Mouse (Mus musculus): ENCODE results near the gene Brd2.

Brd2 gene

GRCm38 (mm10) chr17:34110309-34110708 is 12.1 kb downstream of the Brd2 start:
- no peak for DNase-seq

DNA sequence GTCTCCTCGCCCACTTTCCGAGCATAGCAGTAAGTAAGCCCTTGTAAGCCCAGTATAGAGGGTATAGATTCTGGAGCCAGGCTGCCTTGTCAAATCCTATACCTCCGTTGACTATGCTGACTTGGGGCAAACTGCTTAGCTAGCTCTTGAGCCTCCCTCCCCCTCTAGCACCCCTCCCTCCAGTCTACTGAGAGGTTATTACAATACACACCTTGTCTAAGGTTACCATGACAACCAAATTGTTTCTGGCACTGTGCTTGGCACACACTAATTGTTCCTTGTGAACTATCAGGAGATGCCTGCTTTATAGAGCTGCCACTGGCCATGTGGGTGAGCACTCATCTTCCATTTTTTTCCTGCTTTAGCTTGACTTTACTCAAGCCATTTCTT is 12.6 kb downstream of the Brd2 start:
- DNase-seq: no peak

DNA sequence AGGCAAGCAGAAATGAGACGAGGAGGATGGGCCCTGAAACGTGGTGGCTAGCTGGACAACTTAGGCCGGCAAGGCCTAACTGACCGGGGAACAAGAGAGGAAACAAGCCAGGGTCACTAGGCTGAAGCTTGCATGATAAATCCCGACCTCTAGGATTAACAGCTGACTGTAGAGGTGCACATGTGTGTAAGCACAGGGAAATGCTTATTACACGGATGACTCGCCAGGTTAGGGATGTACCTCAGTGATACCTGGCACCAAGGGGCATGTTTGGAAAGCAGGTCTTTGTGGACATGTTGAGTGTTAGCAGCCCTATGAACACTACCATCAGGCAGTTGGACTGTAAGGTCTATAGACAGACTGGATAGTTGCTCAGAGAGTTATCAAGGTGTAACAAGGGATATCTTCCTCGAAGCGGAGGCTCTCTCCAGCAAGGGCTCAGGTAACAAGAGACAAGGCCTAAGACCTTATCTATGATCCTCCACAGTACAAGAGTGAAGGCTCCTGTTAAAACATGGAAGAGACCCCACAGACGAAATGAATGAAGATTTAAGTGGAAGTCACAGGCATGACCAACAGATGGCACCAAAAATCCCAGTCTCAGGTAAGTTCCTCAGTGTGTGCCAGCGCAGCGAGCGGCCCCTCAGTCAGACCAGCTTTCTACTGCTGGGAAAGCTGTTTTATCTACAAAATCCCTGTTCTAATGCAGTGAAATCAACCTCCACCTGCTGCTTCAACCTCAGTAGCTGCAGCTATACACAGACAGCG is 13.2 kb downstream of the Brd2 start:
- peak in 1 of 2 experiments; percentile 54 for DNase-seq

GRCm38 (mm10) chr17:34108460-34108859 is 14.0 kb downstream of the Brd2 start:
- no peak for DNase-seq

GRCm38 (mm10) chr17:34107109-34107867 is 15.1 kb downstream of the Brd2 start:
- DNase-seq: no peak

DNA sequence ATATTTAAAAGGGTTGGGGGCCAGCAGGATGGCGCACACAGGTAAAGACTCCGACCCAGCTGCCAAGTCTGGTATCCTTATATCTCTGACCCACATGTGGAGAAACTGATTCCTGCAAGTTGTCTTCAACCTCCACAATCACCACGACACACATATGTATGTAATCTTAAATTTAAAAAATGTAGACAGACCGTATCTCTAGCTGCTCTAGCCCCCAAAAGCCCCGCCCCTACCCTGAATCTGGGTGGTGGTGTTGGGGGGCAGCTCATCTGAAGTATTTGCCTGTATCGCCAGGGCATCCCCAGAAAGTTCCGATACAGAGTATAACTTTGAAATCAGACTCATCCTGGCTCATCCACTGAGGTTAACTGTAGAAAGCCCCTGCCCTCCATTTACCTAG is 15.9 kb downstream of the Brd2 start:
- no peak for DNase-seq

GRCm38 (mm10) chr17:34104804-34105203 is 17.6 kb downstream of the Brd2 start:
- DNase-seq: no peak

DNA sequence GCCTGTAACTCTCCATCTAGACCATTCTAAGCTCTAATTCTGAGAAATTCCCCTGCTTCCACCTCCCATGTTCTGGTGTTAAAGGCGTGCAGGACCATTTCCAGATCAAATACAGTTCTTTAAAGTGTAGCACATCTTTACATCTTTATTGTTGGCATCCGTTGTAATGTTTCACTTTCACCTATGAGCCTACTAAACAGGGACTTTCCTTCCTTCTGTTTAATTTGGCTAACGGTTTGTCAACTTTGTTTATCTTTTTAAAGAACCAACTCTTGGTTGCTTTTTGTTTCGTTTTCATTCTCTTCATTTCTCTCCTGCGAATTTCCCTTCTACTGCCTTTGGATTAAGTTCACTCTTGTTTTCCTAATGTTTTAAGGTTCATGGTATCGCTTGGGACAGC is 19.6 kb downstream of the Brd2 start:
- DNase-seq: no peak

DNA sequence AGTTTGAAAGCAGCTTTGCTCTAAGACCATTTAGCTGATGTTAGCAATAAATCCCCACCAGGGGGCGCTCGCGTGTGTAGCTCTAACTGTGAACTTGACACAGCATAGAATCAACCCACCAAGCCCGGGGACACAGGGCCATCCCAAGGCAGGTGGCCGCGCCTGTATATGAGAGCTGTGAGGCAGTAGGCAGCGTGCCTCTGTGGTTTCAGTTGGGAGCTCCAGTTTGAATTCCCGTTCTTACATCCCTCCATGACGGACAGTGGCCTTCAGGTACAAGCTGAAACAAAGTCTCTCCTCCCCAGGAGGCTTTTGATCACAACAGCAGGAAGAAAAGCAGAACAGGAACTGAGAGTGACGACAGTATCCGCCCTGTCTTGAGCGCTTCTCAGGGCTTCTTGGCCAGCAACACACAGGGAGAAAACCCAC is 20.8 kb downstream of the Brd2 start:
- DNase-seq: peak; percentile 92 to 96

- no peak for DNase-seq
Measured at GRCm38 (mm10) chr17:34101185-34101584, 21.2 kb downstream of the Brd2 start.

DNA sequence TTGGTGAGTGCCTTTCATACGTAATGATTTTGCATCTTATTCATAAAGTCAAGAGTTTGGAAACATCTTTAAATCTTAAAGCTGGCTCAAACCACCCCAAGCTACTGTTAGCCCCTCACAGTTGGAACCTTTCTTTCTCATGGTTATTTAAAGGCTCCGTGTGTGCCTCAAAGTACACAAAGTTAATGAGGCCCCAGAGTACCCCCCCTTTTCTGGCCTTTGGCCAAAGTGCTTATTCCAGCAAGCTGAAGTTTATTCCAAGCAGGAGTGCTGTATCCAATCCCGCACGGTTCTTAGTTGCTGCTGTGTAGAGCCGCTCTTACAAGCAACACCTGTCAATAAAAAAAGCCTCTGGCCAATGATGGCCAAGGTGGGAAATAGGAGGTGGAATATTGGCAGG is 22.9 kb downstream of the Brd2 start:
- no peak for DNase-seq

DNA sequence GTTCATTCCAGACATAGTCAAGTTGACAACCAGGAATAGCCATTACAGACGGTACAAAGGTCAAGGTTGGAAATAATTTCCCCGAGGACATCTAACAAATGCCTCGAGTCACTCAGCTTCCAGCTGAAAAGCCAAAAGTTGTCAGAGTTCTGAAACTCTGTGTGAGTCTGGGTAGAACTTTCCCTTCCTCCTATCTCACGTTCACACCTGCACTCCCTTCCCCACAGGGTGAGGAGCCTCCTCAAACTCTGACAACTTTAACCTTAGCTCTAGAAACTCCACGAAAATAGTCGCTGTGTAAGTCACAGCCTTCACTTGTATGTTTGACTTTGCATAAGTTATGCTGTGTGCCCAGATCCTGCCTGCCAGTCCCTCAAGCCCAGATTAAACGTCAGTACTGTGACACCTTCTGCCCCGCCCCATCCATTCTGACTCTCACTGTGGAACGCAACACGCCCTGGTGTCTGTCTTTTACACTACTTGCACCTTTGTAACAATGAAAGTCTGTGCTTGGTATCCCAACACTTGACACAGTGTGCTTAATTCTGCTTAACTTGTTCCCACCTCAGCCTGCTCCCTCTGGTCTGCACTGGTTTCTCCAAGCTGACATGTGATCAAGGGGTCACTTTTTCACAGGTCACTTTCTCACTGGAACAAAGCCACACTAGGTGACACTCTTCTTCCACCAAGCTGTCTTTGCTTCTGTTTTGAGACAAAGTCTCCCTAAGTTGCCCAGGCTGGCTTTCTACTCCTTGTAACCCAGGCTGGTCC is 23.5 kb downstream of the Brd2 start:
- DNase-seq: no peak

DNA sequence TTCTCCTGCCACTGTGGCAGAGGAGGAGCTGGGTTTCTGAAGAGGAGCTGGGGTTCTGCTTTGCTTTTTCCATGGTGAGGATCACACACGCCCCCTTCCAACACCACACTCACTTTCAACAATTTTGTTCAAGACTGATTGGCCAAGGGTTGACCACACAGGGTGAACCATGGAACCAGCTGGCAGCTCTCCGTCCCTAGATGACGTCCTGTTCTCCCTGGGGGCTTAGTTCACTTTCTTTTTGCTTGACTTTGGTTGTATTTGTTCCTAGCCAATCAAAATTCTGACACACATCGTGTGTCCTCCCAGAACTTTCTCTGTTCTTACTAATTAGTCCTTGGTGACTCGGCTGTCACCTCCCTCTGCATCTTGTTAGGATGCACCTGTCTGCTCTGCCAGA is 25.2 kb downstream of the Brd2 start:
- no peak for DNase-seq

DNA sequence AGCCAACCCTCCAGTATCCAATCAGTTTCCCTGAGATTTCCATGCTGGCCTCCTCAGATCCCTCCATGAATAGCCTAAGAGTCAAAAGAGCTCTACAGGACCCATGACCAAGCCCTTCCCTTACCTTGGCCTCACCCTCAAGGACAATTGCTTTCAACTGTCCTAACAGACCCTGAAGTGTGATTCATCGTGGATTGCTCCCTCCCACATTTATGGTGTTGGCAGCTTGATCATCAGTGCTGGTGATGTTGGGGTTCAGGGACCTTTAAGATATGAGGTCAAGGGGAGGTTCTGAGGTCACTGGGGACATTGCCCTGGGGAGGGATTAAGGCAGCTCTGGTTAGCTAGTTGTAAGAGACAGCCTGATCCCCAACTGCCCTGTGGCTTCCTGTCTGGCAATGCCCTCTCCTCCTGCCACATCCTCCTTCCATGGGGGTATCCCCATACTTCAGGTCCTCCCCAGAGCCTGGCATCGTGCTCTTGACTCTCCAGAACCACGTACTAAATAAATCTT is 25.9 kb downstream of the Brd2 start:
- DNase-seq: no peak

DNA sequence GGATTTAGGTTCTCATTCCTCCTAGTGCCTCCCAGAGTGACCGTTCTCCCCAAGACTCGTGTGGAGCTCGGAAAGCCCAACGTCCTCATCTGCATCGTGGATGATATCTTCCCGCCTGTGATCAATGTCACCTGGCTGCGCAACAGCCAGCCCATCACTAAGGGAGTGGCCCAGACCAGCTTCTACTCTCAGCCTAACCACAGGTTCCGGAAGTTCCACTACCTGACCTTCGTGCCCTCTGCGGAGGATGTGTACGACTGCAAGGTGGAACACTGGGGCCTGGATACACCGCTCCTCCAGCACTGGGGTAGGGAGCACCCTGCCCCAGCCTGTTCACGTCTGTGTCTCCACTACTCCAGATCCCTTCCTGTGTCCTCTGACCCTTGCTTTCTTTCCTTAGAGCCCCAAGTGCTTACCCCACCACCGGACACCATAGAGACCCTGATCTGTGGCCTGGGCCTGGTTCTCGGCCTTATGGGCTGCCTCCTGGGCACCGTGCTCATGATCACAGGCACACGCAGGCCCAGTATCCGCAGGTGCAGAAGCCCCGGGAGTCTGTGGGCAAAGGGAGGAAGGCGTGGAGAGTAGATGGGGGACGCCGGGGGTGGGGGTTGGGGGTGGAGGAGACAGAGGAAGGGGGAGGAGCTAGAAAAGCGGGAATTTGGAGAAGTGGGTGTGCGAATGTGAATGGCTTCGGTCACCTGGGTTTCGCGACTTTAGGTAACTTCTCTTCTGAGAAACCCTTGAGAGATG is 28.0 kb downstream of the Brd2 start:
- no peak for DNase-seq

GRCm38 (mm10) chr17:34093199-34093874 is 29.1 kb downstream of the Brd2 start:
- no peak for DNase-seq

- no peak for DNase-seq
Measured at GRCm38 (mm10) chr17:34092197-34092875, 30.1 kb downstream of the Brd2 start, which contains the start of gene H2-Oa. Gene H2-Oa, plus strand, starts transcription at chr17:34092340.

GRCm38 (mm10) chr17:34090923-34091322 is 31.5 kb downstream of the Brd2 start:
- no peak for DNase-seq

DNA sequence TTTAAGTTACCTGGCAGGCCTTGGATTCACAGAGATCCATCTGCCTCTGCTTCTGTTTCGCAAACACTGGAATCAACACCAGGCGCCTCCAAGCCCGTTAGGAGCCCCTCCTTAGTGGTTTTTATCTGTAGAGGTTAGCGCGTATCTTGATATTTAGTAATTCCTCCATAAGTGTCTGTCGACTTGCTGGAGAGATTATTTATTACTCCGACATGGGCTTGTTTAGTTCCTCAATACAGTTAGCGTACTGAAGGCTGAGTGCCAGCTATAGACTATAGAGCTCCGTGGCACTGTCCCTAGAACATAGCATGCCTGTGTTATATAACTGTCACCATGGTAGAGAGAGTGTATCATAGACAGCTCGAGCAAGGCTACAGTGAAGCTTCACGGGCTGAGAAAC is 34.3 kb downstream of the Brd2 start:
- no peak for DNase-seq

- no peak for DNase-seq
Measured at GRCm38 (mm10) chr17:34087386-34087785, 35.0 kb downstream of the Brd2 start.

DNA sequence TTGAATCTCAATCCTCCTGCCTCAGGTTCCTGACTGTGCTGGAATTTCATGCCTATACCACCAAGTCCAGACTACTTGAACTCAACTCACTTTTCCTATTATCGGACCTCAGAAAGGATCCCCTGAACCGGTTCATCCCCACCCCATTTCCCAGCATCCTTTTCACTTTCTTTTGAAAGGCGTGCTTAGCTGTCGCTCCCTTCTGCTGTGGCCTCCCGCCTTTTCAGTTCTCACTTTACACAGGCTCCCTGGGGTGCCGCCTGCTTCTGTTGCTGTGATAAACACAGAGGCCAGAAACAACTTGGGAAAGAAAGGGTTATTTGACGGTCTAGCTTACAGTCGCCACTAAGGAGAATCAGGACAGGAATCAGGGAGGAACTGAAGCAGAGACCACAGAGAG is 39.3 kb downstream of the Brd2 start:
- no peak for DNase-seq

Measured in cerebellum, postnatal 25 days (tissue).